Mouse (Mus musculus): ENCODE measurements around the gene Klk15.

- TF ChIP-seq CTCF (IDR thresholded peaks at IDR 0.05; ENCODE audit: low read depth, low read length) = no peak
- no peak for TF ChIP-seq EP300 (IDR thresholded peaks at IDR 0.05; ENCODE audit: insufficient read depth, low read depth, low read length)
- TF ChIP-seq POLR2A (IDR thresholded peaks at IDR 0.05; ENCODE audit: insufficient read depth, low read length) = no peak
Measured at GRCm38 (mm10) chr7:43918871-43919270, 14.7 kb upstream of the Klk15 start.
